Mouse (Mus musculus) forelimb bud, embryonic 11.5 days (tissue): ENCODE results near the gene Shroom1.

Source experiments
- DNase-seq: peaks from one replicate; pipeline ENCODE4 v3.0.0-alpha.2; 2012; ENCODE audit warnings: low read depth, low spot score

Gene Shroom1

GRCm38 (mm10) chr11:53508152-53508551 is 51.1 kb downstream of the Shroom1 start:
- DNase-seq: no peak

GRCm38 (mm10) chr11:53508591-53508990 is 51.6 kb downstream of the Shroom1 start:
- no peak for DNase-seq

DNA sequence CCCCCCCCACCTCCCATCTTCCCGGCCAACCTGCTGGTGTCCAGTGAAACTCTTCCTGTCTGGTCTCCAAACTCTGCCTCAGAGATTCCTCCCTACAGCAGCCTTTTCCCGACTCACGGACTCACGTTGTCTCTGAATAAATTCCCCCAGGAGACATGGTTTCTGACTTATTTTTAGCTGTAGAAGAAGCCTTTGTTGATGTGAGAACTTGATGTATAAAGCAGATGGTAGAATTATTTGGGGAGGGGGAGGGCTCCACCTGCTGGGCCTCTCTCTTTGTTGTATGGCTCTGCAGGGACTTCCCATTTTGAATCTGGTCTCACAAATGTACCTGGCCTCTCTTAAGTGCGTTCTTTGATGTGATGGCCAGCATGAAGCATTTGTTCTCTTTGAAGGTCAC is 53.3 kb downstream of the Shroom1 start:
- no peak for DNase-seq

GRCm38 (mm10) chr11:53516775-53517627 is 60.0 kb downstream of the Shroom1 start:
- DNase-seq: no peak
